Mouse (Mus musculus): ENCODE data around the gene Sppl3. TPM values are rescaled to one million over a fixed set of nuclear protein-coding genes. Genes with fewer than 3 reads are reported as not detected.

Sppl3 gene
- 10 to 100 TPM; 30.1 to 32.2 TPM for total RNA-seq (2021)
- long read RNA-seq, experiment 1, transcript Sppl3-201 (11 exons, 3,204 nt), result major isoform, 56 of 66 reads
- long read RNA-seq, experiment 1, partial matches to known transcripts, result 1 of 66 reads
- long read RNA-seq, experiment 1, other reads (novel, unspliced or antisense), result 9 of 66 reads
- long read RNA-seq, experiment 2, transcript Sppl3-201 (11 exons, 3,204 nt), result major isoform, 25 of 32 reads
- long read RNA-seq, experiment 2, partial matches to known transcripts, result 1 of 32 reads
- long read RNA-seq, experiment 2, other reads (novel, unspliced or antisense), result 6 of 32 reads

DNA sequence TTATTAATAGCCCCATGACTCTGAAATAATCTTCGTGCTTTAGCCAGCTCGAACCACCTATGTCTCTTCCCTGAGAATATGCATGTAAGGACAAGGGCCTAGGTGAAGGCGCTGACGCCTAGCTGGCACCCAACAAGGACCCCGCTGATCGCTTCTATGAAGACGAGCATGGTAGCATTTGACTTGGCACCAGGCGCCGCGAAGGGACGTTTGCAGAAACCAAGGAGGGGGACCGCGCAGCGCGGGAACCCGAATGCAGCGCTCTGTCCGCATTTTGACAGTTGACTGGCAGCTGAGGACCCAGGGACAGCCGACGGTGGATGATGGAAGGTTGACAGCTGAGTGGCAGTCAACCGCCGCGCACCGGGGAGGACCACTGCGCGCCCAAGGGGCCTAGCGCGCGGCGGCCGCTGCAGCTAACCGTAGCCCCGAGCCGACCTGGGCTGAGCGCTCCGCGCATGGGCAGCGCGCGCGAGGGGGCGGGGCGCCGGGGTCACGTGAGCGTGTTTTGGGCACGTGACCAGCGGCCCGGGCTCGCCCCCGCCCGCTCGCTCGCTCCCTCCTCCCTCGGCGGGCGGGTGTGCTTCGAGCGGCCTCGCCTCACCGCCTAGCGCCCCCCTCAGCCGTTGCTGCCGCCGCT, at the start of gene Sppl3:
Sppl3 (plus strand) TSS at position 561 of the 640 bp plus-strand sequence.
- peak; percentile 94 to 95 for DNase-seq

DNA sequence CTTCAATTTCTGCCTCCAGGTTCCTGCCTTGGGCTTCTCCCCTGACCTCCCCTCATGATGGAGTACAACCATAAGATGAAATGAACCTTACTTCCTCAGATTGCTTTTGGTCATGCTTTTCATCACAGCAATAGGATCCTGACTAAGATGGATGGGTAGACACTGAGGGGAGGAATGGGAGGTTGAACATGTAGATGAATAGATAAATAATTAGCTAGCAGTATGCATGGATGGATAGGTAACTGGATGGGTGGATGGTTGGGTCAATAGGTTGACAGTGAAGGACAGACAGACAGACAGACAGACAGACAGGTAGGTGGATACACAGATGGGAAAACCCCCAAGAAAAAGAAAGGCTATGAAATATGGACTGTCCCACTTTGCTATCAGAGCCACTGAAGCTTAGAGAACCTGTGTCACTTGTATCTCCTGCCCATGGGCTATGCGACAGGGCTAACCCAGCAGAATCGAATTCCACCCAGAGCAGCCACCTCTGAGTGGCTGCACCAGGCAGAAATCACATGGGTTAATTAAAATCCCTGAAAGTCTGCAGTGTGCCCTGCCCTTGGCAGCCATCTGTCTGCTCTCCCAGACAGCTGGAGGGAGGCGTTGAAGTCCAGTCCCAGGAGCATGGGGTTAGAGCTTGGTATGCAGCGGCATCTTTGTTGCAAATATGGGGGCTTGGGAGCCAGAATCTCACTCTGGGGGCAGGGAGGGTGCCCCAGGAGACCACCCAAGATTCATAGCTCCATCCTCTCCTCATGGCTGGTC, 49.2 kb upstream of the Sppl3 start:
- DNase-seq, result no peak

DNA sequence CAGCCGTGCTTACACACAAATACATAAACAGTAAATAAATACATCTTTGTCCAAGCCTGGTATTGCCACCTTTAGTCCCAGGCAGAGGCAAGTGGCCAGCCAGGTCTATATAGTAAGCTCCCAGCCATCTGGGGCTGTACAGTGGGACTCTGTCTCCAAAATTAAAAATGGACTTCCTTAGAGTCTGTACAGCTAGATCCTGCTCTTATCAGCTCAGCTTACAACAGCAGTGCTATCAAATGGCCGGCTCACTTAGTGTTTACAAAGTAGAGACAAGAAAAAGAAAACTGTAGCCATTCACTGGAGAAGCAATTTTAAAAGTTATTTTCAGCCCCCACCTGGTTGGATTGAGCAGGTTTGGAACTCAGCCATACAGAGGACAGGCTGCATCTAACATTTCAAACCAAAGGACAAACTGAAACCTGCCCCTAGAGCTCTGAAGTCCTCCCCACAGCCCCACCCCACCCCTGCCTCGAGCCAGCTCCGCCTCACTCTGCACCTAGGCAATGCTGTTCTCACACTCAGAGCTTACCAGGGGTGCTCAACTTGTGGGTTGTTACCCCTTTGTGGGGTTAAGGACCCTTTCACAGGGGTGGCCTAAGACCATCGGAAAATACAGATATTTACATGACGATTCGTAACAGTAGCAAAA, 46.5 kb upstream of the Sppl3 start:
- DNase-seq, result no peak

DNA sequence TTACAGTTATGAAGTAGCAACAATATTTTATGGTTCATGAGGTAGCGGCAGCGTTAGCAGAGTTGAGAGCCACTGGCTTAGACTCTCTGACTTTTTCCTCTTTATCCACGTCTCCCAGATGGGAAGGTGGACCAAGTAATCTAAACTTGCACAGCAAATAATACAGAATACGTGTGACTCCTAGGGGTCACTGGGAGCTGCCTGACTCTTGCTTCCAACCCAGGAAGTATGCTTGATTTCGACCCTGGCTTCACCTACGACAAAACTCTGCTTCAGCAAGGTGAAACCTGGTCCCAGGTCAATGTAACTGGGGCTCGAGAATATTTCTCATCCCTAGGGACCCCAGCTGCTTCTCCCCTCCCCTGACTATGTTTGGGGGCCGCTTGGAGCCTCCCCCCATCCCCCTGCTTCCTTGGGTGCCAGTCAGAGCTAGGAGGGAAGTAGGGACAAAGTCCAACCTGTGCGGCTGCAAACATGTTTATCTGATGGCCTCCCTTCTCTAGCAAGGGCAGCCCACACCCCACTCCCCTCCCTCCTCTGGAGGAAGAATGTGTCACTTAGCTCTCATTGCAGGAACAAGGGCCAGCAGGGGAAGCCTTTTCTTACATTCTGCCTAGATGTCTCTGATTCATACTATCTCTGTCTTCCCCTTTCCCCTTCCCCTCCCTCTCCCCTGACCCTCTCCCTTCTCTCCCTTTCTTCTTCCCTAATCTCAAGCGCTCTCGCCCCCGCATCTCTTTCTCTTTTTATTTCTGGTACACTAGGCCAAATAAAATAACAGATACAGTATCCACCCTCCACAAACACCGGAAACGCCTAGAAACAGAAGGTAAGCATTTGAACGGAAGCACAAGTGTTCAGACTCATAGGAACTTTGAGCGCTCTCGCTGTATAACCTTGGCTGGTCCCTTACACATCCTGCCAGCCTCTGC, 45.7 kb upstream of the Sppl3 start:
- DNase-seq, result no peak

DNA sequence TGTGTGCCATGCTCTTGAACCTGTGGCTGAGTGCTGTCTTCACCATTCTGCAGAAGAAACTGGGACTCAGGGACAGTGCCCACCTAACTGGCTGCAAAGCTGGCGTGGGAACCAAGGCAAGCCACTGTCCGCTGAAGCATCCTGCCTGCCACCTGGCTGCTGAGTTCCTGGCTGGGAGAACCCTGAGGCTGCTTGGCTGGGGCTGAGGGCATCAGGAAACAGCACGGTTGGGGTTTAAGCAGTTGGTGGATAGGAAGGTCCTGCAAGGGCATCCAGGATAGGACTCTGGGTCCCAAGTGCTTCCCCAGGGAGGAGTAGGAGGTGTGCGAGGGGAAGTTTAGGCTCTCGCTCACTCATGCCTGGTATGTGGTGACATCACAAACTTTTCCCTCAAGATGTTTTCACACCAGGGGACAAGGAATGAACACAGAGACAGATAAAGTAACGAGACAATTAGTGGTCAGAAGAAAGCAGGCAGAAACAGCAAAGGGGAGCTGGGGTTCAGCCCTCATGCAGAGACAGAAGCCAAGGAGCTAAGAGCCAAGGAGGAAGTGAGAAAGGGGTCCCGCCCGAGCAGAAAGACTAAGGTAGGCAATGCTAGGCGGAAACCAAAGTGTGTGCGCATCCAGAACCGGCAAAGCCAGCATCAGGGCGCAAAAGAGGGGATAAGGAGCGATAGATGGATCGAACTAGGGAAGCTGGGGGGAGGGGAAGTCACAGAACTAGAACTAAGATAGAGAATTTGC, 43.2 kb upstream of the Sppl3 start:
- no peak for DNase-seq

DNA sequence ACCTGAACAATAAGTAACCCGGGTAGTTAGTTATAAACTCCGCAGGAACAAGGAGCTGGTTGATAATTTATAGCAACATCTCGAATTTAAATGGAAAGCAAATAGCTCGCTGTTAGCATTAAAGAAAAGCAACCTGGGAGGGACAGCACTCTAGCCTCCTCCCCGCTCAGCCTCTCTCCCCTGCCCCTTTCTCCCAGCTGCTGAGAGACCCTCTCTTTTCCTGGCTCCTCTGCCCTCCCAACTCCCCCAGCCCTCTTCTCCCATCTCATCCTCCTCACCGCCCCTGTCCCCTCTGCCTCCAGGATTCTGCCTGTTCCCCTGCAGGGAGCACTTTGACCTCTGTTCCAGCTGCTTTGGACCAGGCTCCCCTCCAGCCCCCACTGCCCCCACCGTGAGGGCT, 42.3 kb upstream of the Sppl3 start:
- no peak for DNase-seq

DNA sequence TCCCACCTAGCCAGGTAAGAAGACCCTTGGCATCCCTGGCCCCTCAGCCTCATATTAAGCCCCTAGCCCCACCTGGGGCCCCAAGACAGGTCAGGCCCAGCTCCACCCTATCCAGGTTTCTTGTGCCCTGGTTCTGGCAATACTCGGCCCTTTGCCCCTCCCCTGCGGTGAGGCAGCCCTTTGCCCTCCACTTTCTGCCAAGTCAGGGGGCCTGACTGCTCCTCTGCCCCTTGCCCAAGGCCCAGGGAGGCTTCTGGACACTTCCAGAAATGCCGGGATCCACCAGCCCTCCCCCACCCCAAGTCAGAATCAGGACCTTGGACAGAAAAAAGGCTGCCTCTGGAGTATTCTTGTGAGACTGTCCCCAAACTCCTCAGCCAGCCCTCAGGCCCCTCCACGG, 41.9 kb upstream of the Sppl3 start:
- DNase-seq, result no peak

DNA sequence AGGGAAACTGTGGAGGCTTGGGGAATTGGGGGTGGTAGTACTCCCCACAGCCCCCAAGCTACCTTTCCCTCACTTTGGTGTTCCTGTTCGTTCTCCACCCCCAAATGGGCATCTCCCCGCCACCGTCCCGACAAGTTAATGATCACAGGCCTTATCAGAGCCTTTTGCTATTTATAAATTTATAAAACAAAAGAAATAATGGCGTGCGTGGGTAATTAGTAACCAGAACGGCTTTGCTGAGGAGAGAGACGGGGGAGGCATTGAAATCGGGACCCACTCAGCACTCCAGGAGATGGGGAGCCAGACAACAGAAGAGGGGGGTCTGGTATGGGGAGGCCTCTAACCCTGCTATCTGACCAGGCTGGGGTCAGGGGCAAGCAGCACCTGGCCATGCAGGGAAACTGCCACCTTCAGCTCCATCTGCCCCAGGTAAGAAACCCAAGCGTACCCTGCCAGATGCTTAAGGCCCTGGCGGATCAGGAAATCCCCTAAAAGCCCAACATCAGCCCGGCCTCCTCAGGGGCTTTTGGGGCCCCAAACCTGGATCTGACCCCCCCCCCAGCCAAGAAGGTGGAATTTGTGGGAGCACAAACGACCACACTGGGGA, 41.2 kb upstream of the Sppl3 start:
- DNase-seq, result no peak

DNA sequence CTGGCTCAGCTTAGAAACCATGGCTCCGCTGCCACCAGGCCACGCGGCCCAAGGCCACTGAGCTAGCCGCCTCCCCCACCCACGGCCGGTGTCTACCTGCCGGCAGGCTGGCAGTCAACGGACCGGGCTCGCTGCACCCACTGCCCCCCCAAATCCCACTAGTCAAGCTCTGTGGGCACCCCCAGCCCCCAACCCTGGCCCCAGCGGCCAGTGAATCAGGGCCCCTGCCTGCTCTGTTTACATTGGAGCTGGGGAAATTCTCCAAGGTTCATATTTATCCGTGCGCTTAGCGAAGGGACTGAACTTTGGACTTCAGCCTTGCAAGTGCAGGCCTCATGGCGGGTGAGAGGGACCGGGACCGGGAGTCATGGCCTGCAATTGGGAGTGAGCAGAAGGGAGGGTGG, 40.1 kb upstream of the Sppl3 start, which contains the start of gene Hnf1a:
Hnf1a (minus strand) TSS at position 271 of the 404 bp plus-strand sequence.
- DNase-seq, result no peak

DNA sequence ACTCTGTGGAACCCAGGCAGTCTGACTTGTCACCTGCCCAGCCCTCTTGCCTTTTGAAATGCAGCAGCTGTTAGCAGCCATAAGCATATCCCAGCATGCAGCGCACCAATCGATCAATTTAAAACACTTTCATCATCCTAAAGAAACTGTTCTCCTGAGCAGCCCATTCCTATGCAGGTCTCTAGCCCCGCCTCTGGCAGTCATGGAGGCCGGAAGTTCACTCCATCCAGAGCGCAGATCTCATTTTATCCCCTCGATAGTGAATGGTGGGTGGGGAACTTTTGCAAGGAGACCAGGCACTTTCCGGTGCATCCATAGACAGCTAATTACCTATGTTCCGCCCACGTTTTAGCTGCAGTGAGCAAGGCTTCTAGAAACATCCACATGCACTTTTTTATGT, 38.7 kb upstream of the Sppl3 start:
- DNase-seq, result no peak

DNA sequence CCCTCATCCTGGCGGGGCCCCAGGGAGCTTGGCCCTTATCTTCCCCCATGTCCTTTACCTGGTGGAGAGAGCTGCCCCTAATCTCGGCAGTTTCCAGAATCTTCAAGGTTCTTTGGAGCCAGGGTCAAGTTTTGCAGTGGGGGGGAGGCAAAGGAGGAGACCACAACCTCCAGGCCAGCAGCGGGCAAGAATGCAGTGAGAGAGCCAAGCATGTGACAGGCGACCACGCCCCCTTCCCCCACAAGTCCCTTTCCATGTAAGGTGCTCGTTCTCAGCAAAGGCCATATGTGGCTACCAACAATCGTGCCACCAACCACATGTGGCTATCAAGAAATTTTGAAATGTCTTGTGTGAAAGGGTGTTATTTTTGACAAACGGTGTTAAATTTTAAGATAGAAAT, 37.8 kb upstream of the Sppl3 start:
- no peak for DNase-seq

DNA sequence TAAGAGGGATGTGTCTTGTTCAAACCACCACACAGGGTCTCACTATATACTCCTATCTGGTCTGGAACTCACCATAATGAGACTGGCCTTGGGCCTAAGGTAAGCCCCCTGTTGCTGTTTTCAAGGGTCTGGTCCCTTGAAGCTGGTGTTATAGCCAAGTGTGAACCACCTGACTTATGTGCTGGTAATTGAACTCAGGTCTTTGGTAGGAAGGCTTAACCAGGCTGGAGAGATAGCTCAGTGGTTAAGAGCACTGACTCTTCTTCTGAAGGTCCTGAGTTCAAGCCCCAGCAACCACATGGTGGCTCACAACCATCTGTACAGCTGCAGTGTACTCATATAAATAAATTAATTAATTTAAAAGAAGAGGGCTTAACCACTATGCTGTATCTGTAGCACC, 34.0 kb upstream of the Sppl3 start:
- no peak for DNase-seq

DNA sequence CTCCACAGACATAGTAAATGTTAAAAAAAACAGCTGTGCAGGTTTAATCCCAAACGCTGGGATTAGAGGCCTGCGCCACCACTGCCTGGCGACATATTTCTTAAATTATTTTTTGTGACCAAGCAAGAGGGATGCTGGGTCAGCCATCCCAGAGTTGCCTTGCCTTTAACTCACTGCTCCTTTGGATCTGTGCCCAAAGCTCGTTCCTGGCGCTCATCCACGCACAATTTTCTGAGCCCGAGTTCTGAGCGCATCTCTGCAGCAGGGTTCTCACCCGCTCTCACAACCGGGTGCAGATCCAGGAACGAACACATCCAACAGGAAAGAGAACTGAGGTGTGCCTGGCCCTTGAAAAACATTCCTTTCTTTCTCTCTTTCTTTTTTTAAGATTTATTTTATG, 32.5 kb upstream of the Sppl3 start:
- DNase-seq, result peak in 1 of 2 experiments; percentile 12

DNA sequence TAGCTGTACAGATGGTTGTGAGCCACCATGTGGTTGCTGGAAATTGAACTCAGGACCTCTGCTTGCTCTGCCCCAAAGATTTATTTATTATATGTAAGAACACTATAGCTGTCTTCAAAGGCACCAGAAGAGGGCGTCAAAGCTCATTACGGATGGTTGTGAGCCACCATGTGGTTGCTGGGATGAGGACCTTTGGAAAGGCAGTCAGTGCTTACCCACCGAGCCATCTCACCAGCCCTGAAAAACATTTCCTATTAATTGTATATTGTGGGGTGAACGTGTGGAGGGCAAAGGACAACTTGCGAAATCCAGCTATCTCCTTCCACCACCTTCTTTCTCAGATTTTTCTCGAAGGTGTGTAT, 32.1 kb upstream of the Sppl3 start:
- DNase-seq, result no peak

DNA sequence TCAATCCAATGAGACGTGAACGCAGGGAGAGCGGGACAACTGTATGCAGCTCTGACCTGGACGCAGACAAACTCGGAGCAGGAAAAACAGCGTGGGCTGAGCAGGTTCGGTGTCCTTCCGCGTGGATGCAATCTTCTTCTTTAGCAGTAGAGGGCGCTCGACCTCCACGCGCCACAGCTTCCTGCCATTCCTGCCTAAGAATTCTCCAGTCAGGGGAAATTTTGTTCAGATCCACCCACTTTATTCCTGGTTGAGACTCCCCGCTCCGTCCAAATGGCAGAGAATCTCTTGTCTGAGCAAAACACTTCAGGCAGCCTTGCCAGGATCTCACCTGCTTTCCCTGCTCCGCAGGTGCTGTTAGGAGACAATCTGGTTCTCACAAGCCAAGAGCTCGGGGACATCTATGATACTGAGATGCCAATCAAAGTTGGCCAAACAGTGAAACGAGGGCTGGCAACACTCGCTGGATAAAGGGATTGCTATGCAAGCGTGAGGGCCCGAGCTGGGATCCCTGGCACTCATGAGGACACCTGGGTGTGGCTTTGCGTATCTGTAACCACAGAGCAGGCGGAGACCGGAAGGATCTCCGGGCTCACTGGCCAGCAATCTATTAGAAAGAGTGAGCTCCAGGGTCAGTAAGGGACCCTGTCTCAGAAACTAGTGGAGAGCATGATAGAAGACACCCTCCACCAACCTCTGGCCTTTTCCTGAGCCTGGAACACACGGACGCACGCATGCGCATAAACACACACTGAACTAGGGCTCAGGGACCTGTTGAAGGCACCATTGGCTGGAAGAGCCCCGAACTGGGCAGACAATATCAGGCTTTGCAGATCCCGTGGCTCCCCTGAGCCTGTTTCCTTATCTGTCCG, 31.5 kb upstream of the Sppl3 start:
- DNase-seq, result peak; percentile 79 to 85

DNA sequence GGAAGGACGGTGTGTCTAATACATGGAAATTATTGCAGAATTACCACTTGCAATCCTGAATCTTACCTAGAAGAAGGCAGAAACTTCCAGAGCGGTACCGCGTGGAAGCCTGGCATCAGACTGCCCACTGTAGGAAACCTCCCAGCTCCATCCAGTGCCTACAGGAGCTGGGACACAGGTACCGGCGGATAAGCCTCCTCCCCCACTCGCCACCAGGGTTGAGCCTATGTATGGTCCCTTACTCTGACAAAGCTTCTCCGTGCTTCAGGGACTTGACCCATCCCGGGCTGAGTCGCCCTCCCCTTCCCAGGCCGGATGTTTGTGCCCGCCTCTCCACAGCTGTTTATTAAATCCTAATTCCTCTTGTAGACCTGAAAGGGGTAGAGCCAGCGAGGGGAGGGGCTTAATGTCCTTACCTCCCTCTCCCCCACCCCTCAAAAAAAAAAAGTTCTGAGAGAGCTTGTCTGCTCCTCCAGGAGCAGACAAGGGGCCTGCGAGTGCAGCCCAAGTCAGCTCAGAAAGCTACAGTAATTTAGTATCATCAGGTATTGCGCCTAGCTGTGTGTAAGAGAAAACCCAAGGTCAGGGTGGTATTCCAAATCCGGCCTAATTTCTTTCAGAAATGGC, 30.7 kb upstream of the Sppl3 start:
- peak in 1 of 2 experiments; percentile 23 for DNase-seq

DNA sequence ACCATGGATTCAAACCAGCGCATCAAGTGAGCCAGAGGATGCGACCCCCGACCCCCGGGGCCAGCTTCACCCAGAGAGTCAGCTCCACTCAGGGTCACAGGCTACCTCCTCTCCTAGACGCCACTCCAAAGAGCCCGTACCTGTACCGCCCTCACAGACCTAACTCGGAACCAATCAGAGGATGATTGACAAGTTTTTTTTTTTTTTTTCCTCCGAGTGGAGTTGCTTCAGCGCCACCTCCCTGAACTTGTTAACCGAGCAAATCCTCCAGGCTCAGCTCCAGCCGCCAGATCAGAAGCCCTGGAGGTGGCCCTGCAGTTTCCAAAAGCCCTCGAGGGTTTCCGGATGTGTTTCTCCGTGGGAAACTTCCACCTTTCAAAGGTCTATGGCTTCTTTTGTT, 28.9 kb upstream of the Sppl3 start:
- no peak for DNase-seq

DNA sequence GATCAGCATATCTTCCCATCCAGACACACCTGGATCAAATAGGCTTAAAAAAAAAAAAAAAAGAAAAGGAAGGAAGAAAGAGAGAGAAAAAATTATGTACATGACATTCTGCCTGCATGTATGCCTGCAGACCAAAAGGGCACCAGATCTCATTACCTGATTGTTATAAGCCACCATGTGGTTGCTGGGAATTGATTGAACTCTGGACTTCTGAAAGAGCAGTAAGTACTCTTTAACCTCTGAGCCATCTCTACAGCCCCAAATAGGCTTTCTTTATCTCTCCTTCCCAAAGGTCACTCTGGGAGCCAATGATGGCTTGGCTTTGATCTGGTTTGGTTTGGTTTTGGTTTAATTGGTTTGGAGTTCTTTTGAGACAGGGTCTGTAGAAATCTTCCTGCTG, 25.9 kb upstream of the Sppl3 start:
- DNase-seq, result no peak

DNA sequence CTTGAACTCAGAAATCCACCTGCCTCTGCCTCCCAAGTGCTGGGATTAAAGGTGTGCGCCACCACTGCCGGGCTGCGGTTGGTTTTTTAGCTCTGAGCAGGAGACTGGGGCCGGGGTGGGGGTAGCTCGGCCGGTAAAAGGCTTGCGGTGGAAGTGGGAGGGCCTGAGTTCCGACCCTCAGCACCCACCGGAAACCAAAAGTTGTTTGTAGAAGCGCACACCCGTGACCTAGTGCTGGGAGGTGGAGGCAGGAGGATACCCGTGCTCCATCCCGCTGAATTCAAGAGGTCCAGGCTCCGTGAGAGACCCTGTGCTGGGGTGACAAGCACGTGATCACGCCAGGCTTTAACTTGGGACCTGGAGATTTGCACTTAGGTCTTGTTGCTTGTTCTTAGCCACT, 14.5 kb upstream of the Sppl3 start:
- DNase-seq, result no peak

Data from heart, adult 18-20 months (tissue).